Mouse (Mus musculus): Measurements from ENCODE around the gene Gm49387.

Gene Gm49387

DNA sequence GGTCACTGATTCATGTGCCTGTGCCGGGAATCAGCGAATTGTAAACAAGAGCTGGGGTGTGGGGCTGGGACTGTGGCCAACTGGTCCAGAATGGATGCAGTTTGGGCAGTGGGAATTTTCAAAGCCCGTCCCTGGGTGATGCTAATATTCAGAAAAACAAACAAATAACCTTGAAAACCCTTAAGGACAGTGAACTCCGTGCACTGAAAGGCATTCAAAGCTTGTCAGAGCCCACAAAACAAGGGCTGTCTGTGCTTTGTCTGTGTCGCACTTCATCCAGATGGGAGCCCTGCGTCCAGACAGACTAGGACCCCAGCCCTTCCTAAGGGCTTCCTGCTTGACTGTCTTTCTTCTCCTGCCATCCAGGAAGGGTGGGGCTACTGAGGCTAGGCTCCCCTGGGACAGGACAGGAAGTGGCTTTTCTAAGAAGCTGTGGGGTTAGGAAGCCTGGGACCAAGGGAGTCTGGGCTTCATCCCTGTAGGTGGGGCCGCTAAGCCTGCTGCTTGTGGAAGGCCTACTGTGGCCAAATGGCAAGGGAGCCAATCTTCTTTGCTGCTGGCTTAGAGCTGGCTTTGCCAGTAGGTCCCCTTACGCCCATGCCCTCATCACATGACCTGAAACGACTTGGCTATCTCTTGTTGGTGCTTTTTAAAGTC, 22.0 kb upstream of the Gm49387 start:
- no peak for DNase-seq (ENCODE audit: extremely low spot score, low read depth, low spot score)

DNA sequence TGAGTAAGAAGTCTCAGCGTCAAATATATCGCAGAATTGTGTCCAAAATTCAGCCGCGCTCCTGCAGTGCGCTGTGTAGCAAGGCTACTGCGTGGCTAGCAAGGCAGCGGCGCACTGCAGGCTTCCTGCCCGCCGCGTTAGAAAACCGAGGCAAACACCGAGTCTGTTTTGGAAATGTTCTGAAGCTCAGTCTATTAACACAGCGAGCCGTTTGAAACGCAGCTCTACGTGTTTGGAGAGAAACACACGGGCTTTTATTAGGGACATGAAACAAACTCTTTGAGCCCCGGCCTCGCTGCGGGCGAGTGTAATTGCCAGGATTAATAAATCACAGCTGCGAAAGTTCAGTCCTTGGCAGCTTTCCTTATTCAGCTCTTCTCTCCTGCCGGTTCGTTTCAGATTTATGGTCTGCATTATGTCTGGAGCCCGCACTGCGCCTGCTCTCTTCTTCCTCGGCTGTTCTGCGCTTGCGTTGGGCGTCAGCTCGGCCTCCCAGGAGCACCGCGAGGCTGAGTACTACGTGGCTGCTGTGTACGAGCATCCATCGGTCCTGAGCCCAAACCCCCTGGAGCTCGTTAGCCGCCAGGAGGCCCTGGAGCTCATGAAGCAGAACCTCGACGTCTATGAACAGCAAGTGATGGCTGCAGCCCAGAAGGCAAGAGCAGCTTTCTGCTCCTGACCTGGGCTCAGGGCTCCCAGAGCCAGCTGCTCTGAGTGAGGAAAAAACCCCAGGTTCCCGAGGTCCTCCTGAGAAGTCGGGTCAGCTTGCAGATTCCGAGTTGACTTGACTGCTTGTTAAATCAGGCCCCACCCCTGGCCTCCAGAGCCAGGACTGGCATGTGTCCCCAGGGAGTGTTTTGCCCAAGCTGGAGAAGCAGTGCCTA, 21.2 kb upstream of the Gm49387 start:
- DNase-seq (ENCODE audit: extremely low spot score, low read depth, low spot score), result peak; percentile 90

DNA sequence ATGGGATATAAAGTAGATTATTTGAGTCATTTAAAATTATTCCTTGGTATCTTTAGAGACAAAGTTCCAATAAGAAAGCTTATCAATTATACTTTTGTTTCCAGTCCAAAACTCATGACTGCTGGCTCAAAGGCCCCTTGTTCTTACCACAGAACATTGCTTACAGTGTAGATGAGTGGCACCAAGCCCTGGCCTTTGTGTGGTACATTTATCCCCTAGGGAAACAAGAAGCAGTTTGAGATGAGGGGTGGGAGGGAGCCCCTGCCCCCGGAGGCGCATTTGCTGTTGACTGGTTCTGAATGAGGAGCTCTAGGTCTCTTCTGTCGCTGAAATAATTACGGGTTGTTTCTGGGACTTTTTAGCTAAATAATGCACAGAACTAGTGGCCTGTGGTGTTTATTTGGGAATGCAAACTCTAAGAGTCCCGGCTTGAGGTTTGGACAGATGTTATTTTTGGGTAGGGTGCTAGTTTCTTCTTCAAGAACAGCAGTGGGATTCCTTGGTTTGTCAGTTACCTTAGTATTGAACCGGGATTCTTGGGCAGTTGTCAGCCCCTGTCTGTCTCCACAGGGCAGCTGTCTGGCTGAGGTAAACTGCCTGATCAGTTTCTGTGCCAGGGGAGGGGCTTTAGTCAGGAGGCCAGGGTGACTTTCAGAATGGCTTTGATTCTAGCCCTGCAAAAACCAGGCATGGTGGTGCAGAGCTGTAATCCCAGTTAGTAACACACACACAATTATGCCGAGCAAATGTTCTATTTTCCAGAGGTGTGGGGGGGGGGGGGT, 19.8 kb upstream of the Gm49387 start:
- DNase-seq (ENCODE audit: extremely low spot score, low read depth, low spot score), result no peak

- no peak for DNase-seq (ENCODE audit: extremely low spot score, low read depth, low spot score)
Observed at GRCm38 (mm10) chr14:31659501-31660181, 19.0 kb upstream of the Gm49387 start.

GRCm38 (mm10) chr14:31658126-31658680, 17.5 kb upstream of the Gm49387 start:
- no peak for DNase-seq (ENCODE audit: extremely low spot score, low read depth, low spot score)

DNA sequence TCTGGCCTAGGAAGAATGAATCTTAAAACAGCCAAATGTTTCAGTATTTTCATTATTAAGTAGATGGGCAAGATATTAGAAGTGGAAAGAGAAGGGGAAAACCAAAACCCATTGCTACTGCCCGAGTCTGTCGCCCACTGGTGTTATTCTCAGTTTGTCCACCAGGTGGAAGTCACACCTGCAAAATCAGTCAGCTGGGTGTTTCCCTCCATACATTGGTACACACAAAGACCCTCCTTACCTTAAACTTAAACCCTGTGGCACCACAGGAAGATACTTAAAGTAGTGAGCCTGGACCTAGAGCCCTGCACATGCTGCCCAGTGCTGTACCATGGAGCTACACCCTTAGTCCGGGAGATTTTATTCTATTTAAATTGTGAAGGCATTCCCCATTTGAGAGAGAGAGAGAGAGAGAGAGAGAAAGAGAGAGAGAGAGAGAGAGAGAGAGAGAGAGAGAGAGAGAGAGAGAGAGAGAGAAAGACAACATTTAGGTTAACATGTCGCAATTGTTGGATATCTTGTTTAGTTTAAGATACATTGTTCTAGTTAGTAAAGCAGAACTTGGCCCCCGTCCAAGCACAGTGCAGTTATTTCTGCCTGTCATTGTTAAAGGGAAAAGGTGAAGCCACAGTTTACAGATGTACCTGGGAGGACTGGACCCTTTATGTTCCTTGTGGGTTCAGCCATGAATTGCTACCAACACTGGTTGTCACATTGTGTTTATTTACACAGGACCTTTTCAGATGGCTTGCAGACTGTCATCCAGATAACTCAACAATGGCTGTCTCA, 16.4 kb upstream of the Gm49387 start:
- peak; percentile 67 for DNase-seq (ENCODE audit: extremely low spot score, low read depth, low spot score)

DNA sequence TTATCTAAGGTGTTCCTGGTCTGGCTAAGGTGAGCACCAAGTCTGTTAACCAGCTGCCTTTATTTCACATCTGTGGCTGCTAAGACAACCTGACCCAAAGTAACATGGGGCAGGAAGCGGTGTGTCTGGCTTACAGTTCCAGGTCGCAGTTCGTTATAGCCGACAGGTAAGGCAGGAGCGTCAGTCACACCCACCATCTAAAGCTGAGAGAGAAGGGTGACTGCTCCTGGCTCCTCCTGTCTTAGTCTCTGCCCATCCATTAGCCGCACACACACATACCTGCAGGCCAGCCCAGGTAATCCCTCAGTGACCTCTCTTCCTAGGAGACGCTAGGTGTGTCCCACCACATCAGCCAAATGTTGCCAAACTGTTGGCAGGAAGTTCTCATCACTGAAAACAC, 15.7 kb upstream of the Gm49387 start:
- DNase-seq (ENCODE audit: extremely low spot score, low read depth, low spot score), result no peak

- no peak for DNase-seq (ENCODE audit: extremely low spot score, low read depth, low spot score)
Observed at GRCm38 (mm10) chr14:31655406-31655805, 14.7 kb upstream of the Gm49387 start.

- DNase-seq (ENCODE audit: extremely low spot score, low read depth, low spot score), result no peak
Observed at GRCm38 (mm10) chr14:31654816-31655215, 14.1 kb upstream of the Gm49387 start.

DNA sequence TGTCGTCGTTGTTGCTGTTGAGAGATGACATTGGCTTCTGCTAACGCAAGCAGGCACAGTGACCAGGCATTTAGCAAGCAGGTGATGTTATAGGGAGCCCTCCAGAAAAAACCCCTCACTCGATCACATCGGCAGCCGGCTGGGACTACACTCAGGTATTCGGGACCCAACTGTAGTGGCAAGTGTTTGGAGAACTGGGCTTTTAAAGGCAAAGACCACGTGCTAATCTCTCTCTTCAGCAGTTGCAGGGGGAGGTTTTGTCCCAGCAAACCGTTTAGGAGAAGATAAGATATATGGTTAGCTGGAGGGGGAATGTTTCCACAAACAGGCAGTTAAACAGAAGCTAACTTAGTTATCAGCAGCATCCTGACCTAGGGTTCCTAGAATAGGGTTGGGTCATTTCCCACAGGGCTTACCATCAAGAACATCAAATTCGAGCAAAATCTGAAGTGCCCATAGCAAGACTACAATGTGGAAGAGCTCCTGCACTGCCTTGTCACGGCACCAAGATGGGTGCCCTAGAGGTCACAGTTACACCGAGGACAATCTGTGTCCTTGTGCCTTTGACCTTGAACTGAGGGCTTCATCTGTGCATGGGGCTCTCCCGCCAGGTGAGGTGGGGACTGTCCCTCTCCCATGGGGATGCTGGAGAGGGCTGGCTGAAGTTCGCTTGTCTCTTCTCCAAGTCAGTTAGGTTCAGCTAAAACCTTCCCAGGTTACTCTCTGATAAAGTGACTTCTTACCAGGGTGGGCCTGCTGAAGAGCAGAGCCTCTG, 12.6 kb upstream of the Gm49387 start:
- DNase-seq (ENCODE audit: extremely low spot score, low read depth, low spot score), result no peak

DNA sequence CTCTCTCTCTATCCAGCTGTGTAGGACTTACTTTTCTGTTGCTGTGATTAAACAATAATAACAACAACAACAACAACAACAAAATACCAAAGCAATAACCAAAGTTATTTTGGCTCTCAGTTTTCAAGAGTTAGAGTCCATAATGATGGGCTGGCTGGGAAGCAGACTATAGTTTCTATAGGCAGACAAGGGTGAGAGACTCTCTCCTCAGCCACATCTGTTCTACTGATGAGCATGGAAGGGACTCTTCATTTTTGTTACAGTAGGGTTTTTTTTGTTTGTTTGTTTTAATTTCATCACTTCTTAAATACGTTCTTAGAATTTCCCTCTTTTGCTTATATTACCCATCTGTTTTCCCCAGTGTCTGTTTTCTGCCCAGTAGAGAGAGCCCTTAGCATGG, 11.9 kb upstream of the Gm49387 start:
- DNase-seq (ENCODE audit: extremely low spot score, low read depth, low spot score), result no peak

DNA sequence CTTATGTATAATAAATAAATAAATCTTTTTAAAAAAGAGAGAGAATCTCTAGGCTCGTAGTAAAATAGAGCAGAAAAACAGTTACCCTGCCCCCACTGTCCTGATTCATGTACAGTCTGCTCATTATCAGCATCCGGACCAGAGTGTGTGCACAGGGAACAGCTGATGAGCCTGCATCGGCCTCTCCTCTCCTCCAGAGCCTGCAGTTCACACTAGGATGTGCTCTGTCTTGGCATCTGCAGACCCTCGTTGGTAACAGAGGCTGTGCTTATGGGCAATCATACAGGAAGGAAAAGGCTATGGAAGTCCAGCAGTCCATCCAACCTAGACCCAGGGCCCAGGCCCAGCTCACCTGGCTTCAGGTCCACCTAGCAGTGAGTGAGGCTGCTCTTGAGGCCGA, 11.4 kb upstream of the Gm49387 start:
- no peak for DNase-seq (ENCODE audit: extremely low spot score, low read depth, low spot score)

DNA sequence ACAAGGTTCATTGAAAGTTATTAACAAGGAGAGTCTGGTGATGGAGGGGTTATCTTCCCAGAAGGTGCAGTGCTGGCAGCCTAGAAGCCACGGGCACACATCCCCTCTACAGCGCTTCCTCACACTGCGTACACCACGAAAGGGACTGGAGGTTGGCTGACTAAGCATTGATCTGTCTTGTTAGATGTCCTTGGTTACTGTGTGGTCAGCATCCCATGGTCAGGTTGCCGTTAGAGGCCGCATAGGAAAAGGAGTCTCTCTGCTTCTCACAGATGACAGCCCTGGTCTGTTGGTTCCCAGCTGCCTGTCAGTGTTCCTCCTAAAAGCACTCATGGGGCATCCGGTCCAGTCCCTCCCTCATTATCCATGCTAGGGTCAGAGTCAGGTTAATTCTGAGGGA, 10.5 kb upstream of the Gm49387 start:
- DNase-seq (ENCODE audit: extremely low spot score, low read depth, low spot score), result no peak

DNA sequence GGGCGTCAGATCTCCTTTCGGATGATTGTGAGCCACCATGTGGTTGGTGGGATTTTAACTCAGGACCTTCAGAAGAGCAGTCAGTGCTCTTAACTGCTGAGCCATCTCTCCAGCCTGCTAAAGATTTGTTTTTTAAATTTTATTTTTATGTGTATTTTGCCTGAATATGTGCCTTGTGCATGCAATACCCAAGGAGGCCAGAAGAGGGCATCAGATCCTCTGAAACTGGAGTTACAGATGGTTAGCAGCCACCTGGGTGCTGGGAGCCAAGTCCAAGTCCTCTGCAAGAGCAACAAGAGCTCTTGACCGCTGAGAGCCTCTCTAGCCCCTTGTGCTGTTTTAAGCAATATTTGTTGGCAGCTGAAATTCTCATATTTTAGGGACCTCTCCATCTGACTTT, 9.7 kb upstream of the Gm49387 start:
- DNase-seq (ENCODE audit: extremely low spot score, low read depth, low spot score), result no peak

DNA sequence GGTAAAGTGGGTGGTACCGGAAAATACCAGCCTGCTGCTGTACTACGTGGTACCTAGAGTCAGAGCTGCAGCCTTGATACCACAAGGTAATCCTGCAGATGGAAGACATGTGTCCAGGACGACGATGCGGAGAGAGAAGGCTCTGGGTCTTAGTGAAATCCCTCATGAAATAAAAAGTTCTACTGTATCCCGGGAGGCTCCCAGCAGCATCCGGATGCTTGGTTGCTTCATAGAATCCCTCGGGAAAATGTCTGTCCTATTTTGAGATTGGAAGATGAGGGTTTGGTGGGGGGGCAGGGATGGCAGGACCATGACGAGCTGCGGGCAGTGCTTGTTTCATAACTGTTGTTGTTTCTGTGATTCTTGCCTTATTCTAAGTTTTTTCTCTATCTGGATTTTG, 7.3 kb upstream of the Gm49387 start:
- DNase-seq (ENCODE audit: extremely low spot score, low read depth, low spot score), result no peak

DNA sequence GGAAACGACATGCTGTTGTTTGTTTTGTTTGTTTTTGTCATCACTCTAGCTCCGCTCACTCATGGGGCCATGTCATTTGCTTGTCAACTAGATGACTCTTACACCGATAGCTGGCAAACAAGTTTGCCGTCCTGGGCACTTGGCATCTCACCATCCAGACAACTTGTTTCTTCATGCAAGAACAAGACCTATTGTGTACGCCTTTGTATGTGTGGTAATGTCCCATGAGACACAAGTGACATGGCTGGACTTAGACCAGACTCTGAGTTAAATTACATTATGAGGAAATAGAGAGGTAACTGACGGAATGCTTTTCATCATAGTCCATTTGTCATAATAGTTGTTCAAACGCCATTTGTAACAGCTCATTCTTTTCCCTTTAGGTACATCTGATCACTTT, 5.2 kb upstream of the Gm49387 start:
- no peak for DNase-seq (ENCODE audit: extremely low spot score, low read depth, low spot score)

DNA sequence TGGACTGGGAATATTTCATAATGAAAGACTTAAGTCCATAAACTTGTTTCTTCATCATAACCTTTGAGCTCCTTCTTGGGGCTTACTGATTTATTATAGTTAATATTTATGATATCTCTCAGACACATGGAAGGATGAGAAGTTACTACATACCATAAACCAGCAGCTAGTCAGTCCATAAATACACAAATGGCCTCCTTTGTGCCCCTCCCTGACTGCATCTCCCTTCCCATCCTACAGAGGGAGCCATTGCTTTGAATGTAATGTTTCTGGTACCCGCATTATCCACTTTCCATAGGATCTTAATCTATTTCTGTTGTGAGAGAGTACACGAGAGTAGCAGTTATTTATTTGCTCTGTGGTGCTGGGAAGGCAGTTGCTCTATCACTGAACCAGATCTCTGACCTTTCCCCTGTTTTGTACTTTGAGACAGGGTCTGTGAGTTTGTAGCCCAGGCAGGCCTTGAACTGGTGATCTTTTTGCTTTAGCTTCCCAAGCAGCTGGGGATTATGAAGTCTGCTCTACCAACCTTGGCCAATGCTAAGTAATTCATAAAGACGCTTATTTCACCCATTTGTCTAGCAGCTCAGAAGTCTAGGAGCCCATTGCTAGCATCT, 4.4 kb upstream of the Gm49387 start:
- DNase-seq (ENCODE audit: extremely low spot score, low read depth, low spot score), result no peak

DNA sequence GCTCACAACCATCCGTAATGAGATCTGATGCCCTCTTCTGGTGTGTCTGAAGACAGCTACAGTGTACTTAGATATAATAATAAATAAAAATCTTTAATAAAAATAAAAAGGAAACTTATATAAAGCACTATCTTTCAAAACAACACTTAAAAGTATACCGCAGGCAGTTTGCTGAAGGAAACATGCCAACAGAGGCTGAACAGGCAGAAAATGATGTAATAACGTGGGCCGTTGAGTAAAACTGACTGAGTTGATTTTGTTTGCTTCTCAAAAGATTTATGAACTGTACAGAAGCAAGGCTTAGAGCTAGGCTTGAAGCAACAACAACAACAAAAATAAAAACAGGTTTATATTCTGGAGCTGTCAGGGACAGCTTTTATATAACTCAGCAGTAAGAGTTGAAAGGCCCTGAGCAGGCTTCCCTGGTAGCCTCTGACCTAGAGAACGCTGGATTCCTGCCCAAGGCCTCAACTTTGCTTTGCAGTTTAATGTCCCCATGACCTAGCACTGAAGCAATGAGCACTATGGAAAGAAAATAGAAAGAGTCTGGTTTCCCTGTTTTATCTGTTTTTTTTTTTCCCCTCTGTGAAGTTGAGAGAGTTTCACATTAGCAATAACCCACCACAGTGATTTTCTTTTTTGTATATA, 3.6 kb upstream of the Gm49387 start:
- no peak for DNase-seq (ENCODE audit: extremely low spot score, low read depth, low spot score)

All from hindlimb bud, embryonic 11.5 days (tissue).